Mouse (Mus musculus) midbrain, embryonic 14.5 days (tissue): Measurements from ENCODE around the gene Epha6. TPM values are rescaled to one million over a fixed set of nuclear protein-coding genes. Genes with fewer than 3 reads are reported as not detected.
A peak's percentile ranks its signal among the peaks of the same experiment; 100 is the strongest.

Experiments used
- ATAC-seq: fragments of 200-750 bp; cut with Nextera tagmentation; 2 replicates; pipeline ENCODE4 v1.8.0; 2017; ENCODE audit warnings: moderate number of reproducible peaks, moderate library complexity; ENCODE audit not compliant: low FRiP score, low TSS enrichment
- DNase-seq: peaks from one replicate; pipeline ENCODE4 v3.0.0-alpha.2; 2015
- H3K27ac ChIP-seq: fragments of 300-500 bp; sonication (generic); replicated peaks from 2 replicates; pipeline ENCODE4 v1.5.1; 2014; ENCODE audit warnings: mild to moderate bottlenecking, low read depth, low read length, moderate library complexity
- H3K27me3 ChIP-seq: fragments of 300-500 bp; sonication (generic); 2 replicates; pipeline ENCODE4 v1.6.1; 2014; ENCODE audit warnings: low read length, control low read depth, mixed read lengths; ENCODE audit not compliant: control insufficient read depth, insufficient read depth
- H3K36me3 ChIP-seq: fragments of 300-500 bp; sonication (generic); 2 replicates; pipeline ENCODE4 v1.6.1; 2014; ENCODE audit warnings: low read length, control low read depth; ENCODE audit not compliant: control insufficient read depth, insufficient read depth
- H3K4me1 ChIP-seq: fragments of 300-500 bp; sonication (generic); 2 replicates; pipeline ENCODE4 v1.6.1; 2014; ENCODE audit warnings: mild to moderate bottlenecking, antibody characterized with exemption, low read length, control low read depth; ENCODE audit not compliant: control insufficient read depth, insufficient read depth
- H3K4me2 ChIP-seq: fragments of 300-500 bp; sonication (generic); 2 replicates; pipeline ENCODE4 v1.6.1; 2014; ENCODE audit warnings: mild to moderate bottlenecking, low read length, moderate library complexity
- H3K4me3 ChIP-seq: fragments of 300-500 bp; sonication (generic); replicated peaks from 2 replicates; pipeline ENCODE4 v1.5.1; 2014; ENCODE audit warnings: low read depth, low read length
- H3K9ac ChIP-seq: fragments of 300-500 bp; sonication (generic); replicated peaks from 2 replicates; pipeline ENCODE4 v1.6.1; 2014; ENCODE audit warnings: mild to moderate bottlenecking, low read length, moderate library complexity
- H3K9me3 ChIP-seq: fragments of 300-500 bp; sonication (generic); 2 replicates; pipeline ENCODE4 v1.6.1; 2016; ENCODE audit warnings: low read length, control low read depth, mixed read lengths; ENCODE audit not compliant: control insufficient read depth
- WGBS: fragments of 180-500 bp; shearing (Covaris S2); extraction: QIAGEN DNeasy Blood & Tissue Kit; methylation state at CpG from one replicate; pipeline ENCODE4 v1.1.7; 2014; 5-methylcytosine and 5-hydroxymethylcytosine counted together
- polyA plus RNA-seq: library from polyadenylated mRNA; unstranded; fragments of >200 nt; fragmentation: Nextera tagmentation; extraction: Ambion mirVana; gene quantifications from 2 replicates; pipeline ENCODE4 v1.2.1, GENCODE M21; 2014

The Epha6 gene
- polyA plus RNA-seq, 1 experiment from 2014 or later = 6.6 TPM

DNA sequence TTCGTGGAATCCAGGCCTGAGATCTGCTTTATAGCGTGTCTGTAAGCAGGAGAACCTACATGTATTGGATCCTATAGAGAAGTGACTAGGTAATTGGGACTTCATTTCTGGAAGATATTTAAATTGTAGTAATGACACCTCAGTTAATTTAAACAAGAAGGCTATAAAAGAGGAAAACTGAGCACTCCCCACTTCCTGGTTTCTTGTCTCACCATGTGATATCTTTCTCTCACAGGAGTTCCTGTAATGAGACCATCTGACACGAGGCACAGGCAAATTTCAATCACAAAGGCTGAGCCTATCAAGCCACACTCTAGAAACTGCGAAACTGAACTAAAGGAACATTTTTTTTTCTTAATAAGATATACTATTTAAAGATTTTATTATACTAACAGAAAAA, 348.3 kb downstream of the Epha6 start:
- Histone ChIP-seq H3K36me3 (no peaks in the 10 kb centered on the region), H3K9ac (no peak overlapping the region), H3K4me3 (no peak overlapping the region), H3K4me1 (no peaks in the 10 kb centered on the region), H3K9me3 (no peaks in the 10 kb centered on the region), H3K27ac (no peak overlapping the region), H3K27me3 (no peaks in the 10 kb centered on the region), H3K4me2 (no peak overlapping the region)
- WGBS = 77% methylated on average over 4 of the region's 4 CpGs
- no peak for DNase-seq
- ATAC-seq = no peak

- ATAC-seq = peak; percentile 32; the same call in 1 of the 2 replicates
- peak; percentile 16 for DNase-seq
- H3K9ac ChIP-seq = no peak overlapping the region
Observed at GRCm38 (mm10) chr16:60239356-60240190, 365.8 kb downstream of the Epha6 start.

DNA sequence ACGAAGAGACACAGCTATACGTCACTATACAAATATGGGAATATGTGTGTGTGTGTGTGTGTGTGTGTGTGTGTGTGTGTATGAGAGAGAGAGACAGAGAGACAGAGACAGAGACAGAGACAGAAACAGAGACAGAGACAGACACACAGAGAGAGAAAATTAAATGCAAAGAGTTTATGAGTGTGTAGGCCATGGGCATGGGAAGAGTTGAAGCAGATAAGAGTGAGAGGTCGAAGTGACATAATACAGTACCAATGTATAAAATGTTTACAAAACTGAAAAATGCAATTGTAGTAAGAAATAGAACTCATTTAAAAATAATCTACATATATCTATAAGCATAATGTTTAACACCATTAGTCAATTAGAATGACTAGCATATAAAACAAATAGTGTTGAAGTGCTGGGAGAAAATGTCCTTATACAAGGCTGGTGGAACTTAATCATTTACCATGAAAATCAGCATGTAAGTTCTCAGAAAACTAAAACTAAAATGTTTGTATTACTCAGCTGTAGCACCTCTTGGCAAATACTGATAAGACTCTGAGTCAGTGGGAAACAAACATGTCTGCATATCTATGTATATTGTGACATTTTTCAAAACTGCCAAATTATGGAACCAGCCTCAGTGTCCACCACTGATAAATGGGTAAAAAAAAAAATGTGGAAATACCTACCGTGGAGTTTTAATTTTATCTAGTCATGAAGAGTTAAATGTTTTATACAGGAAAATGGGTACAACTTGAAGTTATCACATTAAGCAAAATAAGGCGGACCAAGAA, 371.2 kb downstream of the Epha6 start:
- Histone ChIP-seq H3K27me3 (no peaks in the 10 kb centered on the region), H3K4me2 (no peak overlapping the region), H3K9me3 (no peaks in the 10 kb centered on the region), H3K9ac (no peak overlapping the region), H3K27ac (no peak overlapping the region), H3K4me3 (no peak overlapping the region), H3K4me1 (no peaks in the 10 kb centered on the region), H3K36me3 (no peaks in the 10 kb centered on the region)
- 93% methylated on average over 5 of the region's 5 CpGs for WGBS
- ATAC-seq = no peak
- no peak for DNase-seq

More at GRCm38 (mm10) chr16:60239356-60240190, 365.8 kb downstream of the Epha6 start:
- 66% methylated on average over 2 of the region's 2 CpGs for WGBS
- Histone ChIP-seq H3K4me1 (no peaks in the 10 kb centered on the region), H3K4me3 (no peak overlapping the region), H3K36me3 (no peaks in the 10 kb centered on the region), H3K4me2 (no peak overlapping the region), H3K9me3 (no peaks in the 10 kb centered on the region), H3K27ac (no peak overlapping the region), H3K27me3 (no peaks in the 10 kb centered on the region)

- no peaks in the 10 kb centered on the region for H3K27me3 ChIP-seq
- H3K4me2 ChIP-seq = no peak overlapping the region
- no peak for DNase-seq
- no peaks in the 10 kb centered on the region for H3K9me3 ChIP-seq
- H3K4me3 ChIP-seq = no peak overlapping the region
- no peak overlapping the region for H3K27ac ChIP-seq
- no peak overlapping the region for H3K9ac ChIP-seq
- no peaks in the 10 kb centered on the region for H3K36me3 ChIP-seq
- H3K4me1 ChIP-seq = no peaks in the 10 kb centered on the region
- 96% methylated on average over 2 of the region's 2 CpGs for WGBS
- no peak for ATAC-seq
Observed at GRCm38 (mm10) chr16:60232982-60233381, 372.3 kb downstream of the Epha6 start.

DNA sequence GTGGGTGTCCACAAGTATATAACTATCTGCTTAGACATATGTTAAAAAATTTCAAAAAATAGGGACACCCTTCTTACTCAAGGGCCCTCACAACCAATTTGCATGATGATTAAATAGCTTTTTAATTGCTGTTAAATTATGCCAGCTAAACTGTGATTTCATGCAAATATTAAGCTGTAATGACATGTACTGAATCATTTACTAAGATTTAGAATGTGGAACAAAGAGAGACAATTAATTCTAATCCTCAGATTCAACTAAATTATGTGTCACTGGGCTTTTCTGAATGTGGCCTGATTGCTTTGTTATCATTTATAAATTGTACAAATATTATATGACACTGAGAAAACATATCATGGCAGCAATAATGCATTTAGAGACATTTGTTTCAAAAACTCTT, 396.2 kb downstream of the Epha6 start:
- no peaks in the 10 kb centered on the region for H3K9me3 ChIP-seq
- H3K27me3 ChIP-seq = no peaks in the 10 kb centered on the region
- H3K4me2 ChIP-seq = no peak overlapping the region
- no peaks in the 10 kb centered on the region for H3K4me1 ChIP-seq
- ATAC-seq (no peak), DNase-seq (peak; percentile 12)
- no peak overlapping the region for H3K4me3 ChIP-seq
- no peak overlapping the region for H3K27ac ChIP-seq
- no peak overlapping the region for H3K9ac ChIP-seq
- no peaks in the 10 kb centered on the region for H3K36me3 ChIP-seq

- no peak overlapping the region for H3K9ac ChIP-seq
- no peaks in the 10 kb centered on the region for H3K27me3 ChIP-seq
- ATAC-seq = no peak
- H3K4me2 ChIP-seq = no peak overlapping the region
- no peaks in the 10 kb centered on the region for H3K36me3 ChIP-seq
- H3K27ac ChIP-seq = no peak overlapping the region
- no peaks in the 10 kb centered on the region for H3K9me3 ChIP-seq
- DNase-seq = no peak
- H3K4me1 ChIP-seq = no peaks in the 10 kb centered on the region
- H3K4me3 ChIP-seq = no peak overlapping the region
- 17% methylated on average over 3 of the region's 3 CpGs for WGBS
Observed at GRCm38 (mm10) chr16:60175580-60175979, 429.8 kb downstream of the Epha6 start.

GRCm38 (mm10) chr16:60152439-60152838, 452.9 kb downstream of the Epha6 start:
- WGBS = 84% methylated on average over 2 of the region's 2 CpGs
- Histone ChIP-seq H3K27ac (no peak overlapping the region), H3K27me3 (no peaks in the 10 kb centered on the region), H3K9ac (no peak overlapping the region), H3K9me3 (no peaks in the 10 kb centered on the region), H3K4me3 (no peak overlapping the region), H3K4me2 (no peak overlapping the region), H3K4me1 (no peaks in the 10 kb centered on the region), H3K36me3 (no peaks in the 10 kb centered on the region)
- no peak for DNase-seq
- ATAC-seq = no peak

GRCm38 (mm10) chr16:60144370-60144769, 461.0 kb downstream of the Epha6 start:
- DNase-seq (no peak), ATAC-seq (no peak)
- H3K27ac ChIP-seq = no peak overlapping the region

More at GRCm38 (mm10) chr16:60144370-60144769, 461.0 kb downstream of the Epha6 start:
- Histone ChIP-seq H3K9me3 (no peaks in the 10 kb centered on the region), H3K4me3 (no peak overlapping the region), H3K4me1 (no peaks in the 10 kb centered on the region), H3K27me3 (no peaks in the 10 kb centered on the region), H3K9ac (no peak overlapping the region), H3K4me2 (no peak overlapping the region), H3K36me3 (no peaks in the 10 kb centered on the region)
- WGBS = 70% methylated on average over 3 of the region's 3 CpGs
